Mouse (Mus musculus) stomach, postnatal 0 days (tissue): Measurements from ENCODE around the gene Naa25.

Experiments used
- CTCF ChIP-seq: IDR thresholded peaks from 2 replicates; pipeline ENCODE4 v1.5.1; 2016; ENCODE audit warnings: antibody characterized with exemption, low read depth, mild to moderate bottlenecking, moderate library complexity
- EP300 ChIP-seq: optimal IDR thresholded peaks from 2 replicates; pipeline ENCODE3; 2016; ENCODE audit warnings: antibody characterized with exemption

- TF ChIP-seq CTCF (no peak), EP300 (no peak)
These were observed 53.5 kb downstream of the Naa25 start for GRCm38 (mm10) chr5:121451203-121451602.
